Mouse (Mus musculus) C2C12 (cell line): ENCODE measurements around the gene Fkbp15.

Source experiments
- CEBPB ChIP-seq: IDR thresholded peaks from one replicate; pipeline ENCODE4 v1.6.1; 2011; ENCODE audit warnings: low read depth, mild to moderate bottlenecking, control low read depth, moderate library complexity
- CTCF ChIP-seq: IDR thresholded peaks from one replicate; pipeline ENCODE4 v1.5.1; 2011; ENCODE audit not compliant: control insufficient read depth, insufficient read depth, insufficient read length
- FOSL1 ChIP-seq: IDR thresholded peaks from one replicate; pipeline ENCODE4 v1.8.0; 2011; ENCODE audit warnings: mild to moderate bottlenecking, low read length; ENCODE audit not compliant: poor library complexity, insufficient read depth, severe bottlenecking
- MAX ChIP-seq: IDR thresholded peaks from one replicate; pipeline ENCODE4 v1.6.1; 2011; ENCODE audit warnings: mild to moderate bottlenecking, control low read depth
- MYOD1 ChIP-seq: IDR thresholded peaks from one replicate; pipeline ENCODE4 v1.6.1; 2011; ENCODE audit warnings: low read depth; ENCODE audit not compliant: control insufficient read depth, insufficient read length
- USF1 ChIP-seq: IDR thresholded peaks from one replicate; pipeline ENCODE4 v1.6.1; 2011; ENCODE audit warnings: low read depth, mild to moderate bottlenecking, control low read depth, moderate library complexity

GRCm38 (mm10) chr4:62312821-62313220 lies 47.5 kb downstream of the Fkbp15 start:
- TF ChIP-seq CTCF (no peak), CEBPB (no peak), MAX (no peak), MYOD1 (no peak), USF1 (no peak), FOSL1 (no peak)
